Mouse (Mus musculus): ENCODE measurements around the gene Ptpn7. TPM values are rescaled to one million over a fixed set of nuclear protein-coding genes. Genes with fewer than 3 reads are reported as not detected.

Ptpn7 gene
- polyA plus RNA-seq, 1 experiment: 219 TPM

GRCm38 (mm10) chr1:135125990-135126389 is 6.5 kb upstream of the Ptpn7 start:
- Histone ChIP-seq H3K36me3 (ENCODE audit: control insufficient read depth, insufficient read depth, low read length) (no peaks in the 10 kb centered on the region), H3K27me3 (ENCODE audit: control insufficient read depth, insufficient read depth, low read length) (no peaks in the 10 kb centered on the region), H3K27ac (ENCODE audit: control insufficient read depth, insufficient read depth, low read length) (no peak overlapping the region), H3K4me1 (replicated peaks; ENCODE audit: control insufficient read depth, insufficient read depth, low read length) (peaks cover 40% of the 10 kb centered on the region), H3K4me3 (ENCODE audit: control insufficient read depth, insufficient read depth, low read length) (no peak overlapping the region)
- TF ChIP-seq POLR2A (IDR thresholded peaks at IDR 0.05; ENCODE audit: control insufficient read depth, extremely low read depth, insufficient read depth, low read length, poor library complexity): no peak
- TF ChIP-seq CTCF (IDR thresholded peaks at IDR 0.05; ENCODE audit: borderline replicate concordance, control insufficient read depth, extremely low read depth, insufficient read depth, low read length, poor library complexity): no peak
- 83% methylated on average over 8 of the region's 8 CpGs for WGBS
- DNase-seq: no peak

- Histone ChIP-seq H3K27me3 (ENCODE audit: control insufficient read depth, insufficient read depth, low read length) (no peaks in the 10 kb centered on the region), H3K36me3 (ENCODE audit: control insufficient read depth, insufficient read depth, low read length) (no peaks in the 10 kb centered on the region), H3K4me1 (replicated peaks; ENCODE audit: control insufficient read depth, insufficient read depth, low read length) (peaks cover 46% of the 10 kb centered on the region), H3K4me3 (ENCODE audit: control insufficient read depth, insufficient read depth, low read length) (no peak overlapping the region), H3K27ac (ENCODE audit: control insufficient read depth, insufficient read depth, low read length) (no peak overlapping the region)
- WGBS: 92% methylated on average over 4 of the region's 4 CpGs
- no peak for TF ChIP-seq CTCF (IDR thresholded peaks at IDR 0.05; ENCODE audit: borderline replicate concordance, control insufficient read depth, extremely low read depth, insufficient read depth, low read length, poor library complexity)
- no peak for TF ChIP-seq POLR2A (IDR thresholded peaks at IDR 0.05; ENCODE audit: control insufficient read depth, extremely low read depth, insufficient read depth, low read length, poor library complexity)
- DNase-seq: no peak
Observed at GRCm38 (mm10) chr1:135126443-135127027, 6.0 kb upstream of the Ptpn7 start.

- no peak for TF ChIP-seq POLR2A (IDR thresholded peaks at IDR 0.05; ENCODE audit: control insufficient read depth, extremely low read depth, insufficient read depth, low read length, poor library complexity)
- no peak for TF ChIP-seq CTCF (IDR thresholded peaks at IDR 0.05; ENCODE audit: borderline replicate concordance, control insufficient read depth, extremely low read depth, insufficient read depth, low read length, poor library complexity)
- Histone ChIP-seq H3K27ac (ENCODE audit: control insufficient read depth, insufficient read depth, low read length) (no peak overlapping the region), H3K4me3 (ENCODE audit: control insufficient read depth, insufficient read depth, low read length) (no peak overlapping the region), H3K4me1 (replicated peaks; ENCODE audit: control insufficient read depth, insufficient read depth, low read length) (peaks cover 54% of the 10 kb centered on the region), H3K36me3 (ENCODE audit: control insufficient read depth, insufficient read depth, low read length) (no peaks in the 10 kb centered on the region), H3K27me3 (ENCODE audit: control insufficient read depth, insufficient read depth, low read length) (no peaks in the 10 kb centered on the region)
- WGBS: 16% methylated on average over 6 of the region's 6 CpGs
- DNase-seq: peak; percentile 45
Observed at GRCm38 (mm10) chr1:135128011-135128441, 4.5 kb upstream of the Ptpn7 start.

GRCm38 (mm10) chr1:135128986-135129385 is 3.5 kb upstream of the Ptpn7 start:
- TF ChIP-seq POLR2A (IDR thresholded peaks at IDR 0.05; ENCODE audit: control insufficient read depth, extremely low read depth, insufficient read depth, low read length, poor library complexity): no peak
- no peak for TF ChIP-seq CTCF (IDR thresholded peaks at IDR 0.05; ENCODE audit: borderline replicate concordance, control insufficient read depth, extremely low read depth, insufficient read depth, low read length, poor library complexity)
- DNase-seq: peak; percentile 62
- H3K4me3 ChIP-seq (ENCODE audit: control insufficient read depth, insufficient read depth, low read length): peak overlapping the region; percentile 5; the same call in 1 of the 2 replicates
- peaks cover 57% of the 10 kb centered on the region for H3K4me1 ChIP-seq (replicated peaks; ENCODE audit: control insufficient read depth, insufficient read depth, low read length)
- H3K27me3 ChIP-seq (ENCODE audit: control insufficient read depth, insufficient read depth, low read length): no peaks in the 10 kb centered on the region
- 9% methylated on average over 9 of the region's 9 CpGs for WGBS
- no peaks in the 10 kb centered on the region for H3K36me3 ChIP-seq (ENCODE audit: control insufficient read depth, insufficient read depth, low read length)
- peak overlapping the region; percentile 50; the same call in 1 of the 2 replicates for H3K27ac ChIP-seq (ENCODE audit: control insufficient read depth, insufficient read depth, low read length)

- H3K4me1 ChIP-seq (replicated peaks; ENCODE audit: control insufficient read depth, insufficient read depth, low read length): peaks cover 64% of the 10 kb centered on the region
- TF ChIP-seq POLR2A (IDR thresholded peaks at IDR 0.05; ENCODE audit: control insufficient read depth, extremely low read depth, insufficient read depth, low read length, poor library complexity): no peak
- no peak for TF ChIP-seq CTCF (IDR thresholded peaks at IDR 0.05; ENCODE audit: borderline replicate concordance, control insufficient read depth, extremely low read depth, insufficient read depth, low read length, poor library complexity)
- H3K4me3 ChIP-seq (ENCODE audit: control insufficient read depth, insufficient read depth, low read length): no peak overlapping the region
- DNase-seq: peak; percentile 53
- WGBS: 10% methylated on average over 9 of the region's 9 CpGs
- H3K27ac ChIP-seq (ENCODE audit: control insufficient read depth, insufficient read depth, low read length): peak overlapping the region; percentile 50
- no peaks in the 10 kb centered on the region for H3K27me3 ChIP-seq (ENCODE audit: control insufficient read depth, insufficient read depth, low read length)
- H3K36me3 ChIP-seq (ENCODE audit: control insufficient read depth, insufficient read depth, low read length): peaks cover 1% of the 10 kb centered on the region; the same call in 1 of the 2 replicates
Observed at GRCm38 (mm10) chr1:135129543-135130183, 2.8 kb upstream of the Ptpn7 start.

GRCm38 (mm10) chr1:135130376-135131018 is 2.0 kb upstream of the Ptpn7 start:
- H3K27ac ChIP-seq (ENCODE audit: control insufficient read depth, insufficient read depth, low read length): peak overlapping the region; percentile 92
- no peak for DNase-seq
- no peak for TF ChIP-seq CTCF (IDR thresholded peaks at IDR 0.05; ENCODE audit: borderline replicate concordance, control insufficient read depth, extremely low read depth, insufficient read depth, low read length, poor library complexity)
- no peak for TF ChIP-seq POLR2A (IDR thresholded peaks at IDR 0.05; ENCODE audit: control insufficient read depth, extremely low read depth, insufficient read depth, low read length, poor library complexity)
- H3K36me3 ChIP-seq (ENCODE audit: control insufficient read depth, insufficient read depth, low read length): peaks cover 9% of the 10 kb centered on the region; the same call in 1 of the 2 replicates
- H3K27me3 ChIP-seq (ENCODE audit: control insufficient read depth, insufficient read depth, low read length): no peaks in the 10 kb centered on the region
- WGBS: 19% methylated on average over 2 of the region's 2 CpGs
- peaks cover 71% of the 10 kb centered on the region for H3K4me1 ChIP-seq (replicated peaks; ENCODE audit: control insufficient read depth, insufficient read depth, low read length)
- H3K4me3 ChIP-seq (ENCODE audit: control insufficient read depth, insufficient read depth, low read length): peak overlapping the region; percentile 18
